Mouse (Mus musculus) fibroblast of lung, adult 2 months (primary cell): ENCODE measurements around the gene Specc1.

Experiments used
- DNase-seq: peaks from one replicate; pipeline ENCODE4 v3.0.0-alpha.2; 2011; ENCODE audit warnings: low read depth

Gene Specc1

GRCm38 (mm10) chr11:61968875-61969274 is 12.3 kb downstream of the Specc1 start:
- DNase-seq: no peak

- DNase-seq: peak; percentile 86
Measured at GRCm38 (mm10) chr11:61970901-61971300, 14.3 kb downstream of the Specc1 start.

- DNase-seq: no peak
Measured at GRCm38 (mm10) chr11:61971441-61972221, 15.1 kb downstream of the Specc1 start.

GRCm38 (mm10) chr11:61974106-61974707 is 17.6 kb downstream of the Specc1 start:
- no peak for DNase-seq

- no peak for DNase-seq
Measured at GRCm38 (mm10) chr11:61975783-61976182, 19.2 kb downstream of the Specc1 start.

GRCm38 (mm10) chr11:61981285-61981684 is 24.7 kb downstream of the Specc1 start:
- DNase-seq: no peak

- DNase-seq: no peak
Measured at GRCm38 (mm10) chr11:61982828-61983227, 26.3 kb downstream of the Specc1 start.

- no peak for DNase-seq
Measured at GRCm38 (mm10) chr11:61986939-61987338, 30.4 kb downstream of the Specc1 start.

- no peak for DNase-seq
Measured at GRCm38 (mm10) chr11:61989647-61990046, 33.1 kb downstream of the Specc1 start.

- DNase-seq: no peak
Measured at GRCm38 (mm10) chr11:61991576-61991975, 35.0 kb downstream of the Specc1 start.

GRCm38 (mm10) chr11:61992671-61993285 is 36.2 kb downstream of the Specc1 start:
- no peak for DNase-seq

GRCm38 (mm10) chr11:61999501-61999900 is 42.9 kb downstream of the Specc1 start:
- peak; percentile 74 for DNase-seq

- no peak for DNase-seq
Measured at GRCm38 (mm10) chr11:62000099-62000498, 43.5 kb downstream of the Specc1 start.

- no peak for DNase-seq
Measured at GRCm38 (mm10) chr11:62001977-62002376, 45.4 kb downstream of the Specc1 start.

GRCm38 (mm10) chr11:62004881-62005240 is 48.3 kb downstream of the Specc1 start:
- DNase-seq: no peak

- peak; percentile 70 for DNase-seq
Measured at GRCm38 (mm10) chr11:62005241-62005910, 48.8 kb downstream of the Specc1 start.

- DNase-seq: no peak
Measured at GRCm38 (mm10) chr11:62005911-62006260, 49.3 kb downstream of the Specc1 start.

GRCm38 (mm10) chr11:62006680-62007079 is 50.1 kb downstream of the Specc1 start:
- no peak for DNase-seq

- DNase-seq: no peak
Measured at GRCm38 (mm10) chr11:62007984-62008383, 51.4 kb downstream of the Specc1 start.

GRCm38 (mm10) chr11:62010625-62011231 is 54.2 kb downstream of the Specc1 start:
- no peak for DNase-seq

GRCm38 (mm10) chr11:62012039-62012438 is 55.5 kb downstream of the Specc1 start:
- no peak for DNase-seq

- DNase-seq: no peak
Measured at GRCm38 (mm10) chr11:62013449-62013848, 56.9 kb downstream of the Specc1 start.
